Mouse (Mus musculus) megakaryocyte, adult 5-6 weeks (primary cell): ENCODE results near the gene Scfd2. TPM values are rescaled to one million over a fixed set of nuclear protein-coding genes. Genes with fewer than 3 reads are reported as not detected.

Experiments
- ATAC-seq: 2 replicates; pipeline ENCODE4 v1.8.0; 2016; ENCODE audit warnings: mild to moderate bottlenecking, inconsistent platforms; ENCODE audit not compliant: poor library complexity, severe bottlenecking
- total RNA-seq, 2 experiments: library from RNA; stranded (forward) in 1 of 2; stranded (reverse) in 1 of 2; fragments of 153-499, 151-499 nt in 1 of 2; fragments of 221-1000, 200-1000 nt in 1 of 2; gene quantifications; 2 replicates each; pipeline versions ENCODE4 v1.2.3 to v1.2.4; 2015 to 2017

The Scfd2 gene
- total RNA-seq, 2 experiments from 2014 or later, result 7.5 to 10.2 TPM

- ATAC-seq, result no peak
Observed at GRCm38 (mm10) chr5:74188886-74189285, 342.7 kb downstream of the Scfd2 start.

GRCm38 (mm10) chr5:74188076-74188475 is 343.5 kb downstream of the Scfd2 start:
- ATAC-seq, result no peak

- no peak for ATAC-seq
Observed at GRCm38 (mm10) chr5:74184607-74185006, 347.0 kb downstream of the Scfd2 start.

- ATAC-seq, result peak; percentile 70
Observed at GRCm38 (mm10) chr5:74183118-74183517, 348.4 kb downstream of the Scfd2 start.

- no peak for ATAC-seq
Observed at GRCm38 (mm10) chr5:74180216-74180615, 351.3 kb downstream of the Scfd2 start.

GRCm38 (mm10) chr5:74175526-74176270 is 355.9 kb downstream of the Scfd2 start:
- no peak for ATAC-seq

- no peak for ATAC-seq
Observed at GRCm38 (mm10) chr5:74173162-74173844, 358.3 kb downstream of the Scfd2 start.

GRCm38 (mm10) chr5:74172208-74172607 is 359.4 kb downstream of the Scfd2 start:
- ATAC-seq, result no peak

- ATAC-seq, result no peak
Observed at GRCm38 (mm10) chr5:74171768-74172167, 359.8 kb downstream of the Scfd2 start.

GRCm38 (mm10) chr5:74168085-74168484 is 363.5 kb downstream of the Scfd2 start:
- ATAC-seq, result no peak

GRCm38 (mm10) chr5:74166642-74167041 is 364.9 kb downstream of the Scfd2 start:
- ATAC-seq, result peak; percentile 59

- ATAC-seq, result peak; percentile 68
Observed at GRCm38 (mm10) chr5:74164547-74164946, 367.0 kb downstream of the Scfd2 start.

GRCm38 (mm10) chr5:74163141-74163540 is 368.4 kb downstream of the Scfd2 start:
- ATAC-seq, result no peak

- no peak for ATAC-seq
Observed at GRCm38 (mm10) chr5:74162013-74162412, 369.5 kb downstream of the Scfd2 start.

- ATAC-seq, result no peak
Observed at GRCm38 (mm10) chr5:74161297-74161926, 370.1 kb downstream of the Scfd2 start.

- no peak for ATAC-seq
Observed at GRCm38 (mm10) chr5:74160349-74160748, 371.2 kb downstream of the Scfd2 start.

- no peak for ATAC-seq
Observed at GRCm38 (mm10) chr5:74159906-74160305, 371.7 kb downstream of the Scfd2 start.

GRCm38 (mm10) chr5:74158929-74159632 is 372.5 kb downstream of the Scfd2 start:
- no peak for ATAC-seq

- ATAC-seq, result no peak
Observed at GRCm38 (mm10) chr5:74155860-74156351, 375.7 kb downstream of the Scfd2 start.
